In the genomic region with DNA sequence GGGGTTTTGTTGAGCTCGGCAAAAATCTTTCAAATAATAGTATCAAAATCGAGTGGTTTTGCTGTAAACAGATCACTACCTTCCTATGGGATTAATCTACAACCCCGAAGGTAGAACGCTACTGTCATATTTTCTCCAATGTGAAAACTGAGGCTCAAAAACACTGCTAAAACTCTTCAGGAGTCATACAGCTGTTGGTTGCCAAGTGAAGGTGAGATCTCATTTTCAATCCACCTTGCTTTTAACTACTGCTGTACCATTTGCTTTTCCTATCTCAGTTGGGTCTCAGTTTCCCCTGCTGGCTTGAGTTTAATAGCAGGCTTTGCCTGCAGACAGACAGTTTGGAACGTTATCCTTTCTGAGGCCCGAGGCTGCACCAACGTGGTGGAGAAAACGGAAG, we compare ENCODE assay signal across 27 mouse cellular contexts. TPM values are rescaled to one million over a fixed set of nuclear protein-coding genes. Genes with fewer than 3 reads are reported as not detected.
DNase-seq lines count a peak whose midpoint lies in the region; ATAC-seq lines count a peak whose summit lies in the region.
"Had no signal": no experiment of that assay in that cellular context is flagged by ENCODE, and none has a peak within 500 bp of the region (broad histone marks: within the 10 kb centered on the region; RNA-seq: fewer than 3 reads in every experiment).

No protein-coding gene starts in this region.

- H3K27me3 ChIP-seq in heart, embryonic 11.5 days (ENCODE audit: control insufficient read depth, insufficient read depth, low read length): peaks cover 78% of the 10 kb centered on the region
- peaks cover 86% of the 10 kb centered on the region for H3K27me3 ChIP-seq in hindbrain, embryonic 11.5 days (ENCODE audit: control insufficient read depth, insufficient read depth, low read length)
- H3K27me3 ChIP-seq in hindbrain, embryonic 13.5 days: peaks cover 96% of the 10 kb centered on the region
- H3K27me3 ChIP-seq in megakaryocyte, embryonic 14.5 days (replicated peaks): peaks cover 91% of the 10 kb centered on the region
- peaks cover 81% of the 10 kb centered on the region for H3K27me3 ChIP-seq in stomach, embryonic 15.5 days (replicated peaks)
- H3K27me3 ChIP-seq: CH12.LX had no signal

- H3K36me3 ChIP-seq in heart, embryonic 11.5 days (ENCODE audit: control insufficient read depth, insufficient read depth, low read length): no peaks in the 10 kb centered on the region
- H3K36me3 ChIP-seq in hindbrain, embryonic 11.5 days (ENCODE audit: control insufficient read depth, insufficient read depth, low read length): no peaks in the 10 kb centered on the region
- H3K36me3 ChIP-seq in hindbrain, embryonic 13.5 days: no peaks in the 10 kb centered on the region
- H3K36me3 ChIP-seq in megakaryocyte, embryonic 14.5 days (replicated peaks; ENCODE audit: low read length): no peaks in the 10 kb centered on the region
- H3K36me3 ChIP-seq in stomach, embryonic 15.5 days: no peaks in the 10 kb centered on the region
- H3K36me3 ChIP-seq: embryonic facial prominence, embryonic 15.5 days; hindbrain, embryonic 12.5 days; midbrain, embryonic 10.5 days had no signal

- H3K9ac ChIP-seq in heart, embryonic 11.5 days (ENCODE audit: low read depth, low read length): no peak overlapping the region
- no peak overlapping the region for H3K9ac ChIP-seq in hindbrain, embryonic 11.5 days (ENCODE audit: low read depth, low read length)
- H3K9ac ChIP-seq in hindbrain, embryonic 13.5 days: no peak overlapping the region
- H3K9ac ChIP-seq in stomach, embryonic 15.5 days: no peak overlapping the region
- H3K9ac ChIP-seq: embryonic facial prominence, embryonic 15.5 days; hindbrain, embryonic 12.5 days; lung, embryonic 14.5 days had no signal

- no peak for DNase-seq in heart, adult 8-10 months (ENCODE audit: low spot score)
- DNase-seq in hindbrain, embryonic 11.5 days (ENCODE audit: low spot score): peak; percentile 47
- DNase-seq: adrenal gland, postnatal 25 days; cerebellum, adult 11 months; lung, postnatal 36 days; right cerebral cortex, postnatal 4 days had no signal

- H3K4me3 ChIP-seq in heart, embryonic 11.5 days (ENCODE audit: low read depth, low read length): no peak overlapping the region
- no peak overlapping the region for H3K4me3 ChIP-seq in hindbrain, embryonic 11.5 days (ENCODE audit: low read depth, low read length)
- no peak overlapping the region for H3K4me3 ChIP-seq in hindbrain, embryonic 13.5 days
- peak overlapping the region; percentile 56 for H3K4me3 ChIP-seq in megakaryocyte, embryonic 14.5 days (replicated peaks)
- H3K4me3 ChIP-seq in stomach, embryonic 15.5 days (replicated peaks): 0 out of 2 replicates have a peak overlapping the region, but pooled peaks have one; percentile 12

- ATAC-seq in heart, embryonic 11.5 days (replicated peaks; ENCODE audit: insufficient number of reproducible peaks, low FRiP score, low TSS enrichment): no peak
- no peak for ATAC-seq in hindbrain, embryonic 11.5 days (ENCODE audit: low FRiP score)
- ATAC-seq in hindbrain, embryonic 13.5 days (ENCODE audit: low FRiP score): no peak
- ATAC-seq in megakaryocyte, adult 5-6 weeks (ENCODE audit: poor library complexity, severe bottlenecking): no peak
- no peak for ATAC-seq in stomach, embryonic 15.5 days (ENCODE audit: insufficient read depth, low FRiP score, low read depth)

- WGBS in heart, embryonic 11.5 days (ENCODE audit: insufficient replicate concordance): 3% methylated on average over 8 of the region's 8 CpGs
- 4% methylated on average over 8 of the region's 8 CpGs for WGBS in hindbrain, embryonic 11.5 days
- WGBS in hindbrain, embryonic 13.5 days: 2% methylated on average over 8 of the region's 8 CpGs
- 7% methylated on average over 8 of the region's 8 CpGs for WGBS in stomach, embryonic 15.5 days

- no peak overlapping the region for H3K27ac ChIP-seq in heart, embryonic 11.5 days (ENCODE audit: low read depth, low read length)
- no peak overlapping the region for H3K27ac ChIP-seq in hindbrain, embryonic 11.5 days (ENCODE audit: low read depth, low read length)
- no peak overlapping the region for H3K27ac ChIP-seq in hindbrain, embryonic 13.5 days
- H3K27ac ChIP-seq in stomach, embryonic 15.5 days: no peak overlapping the region
- H3K27ac ChIP-seq: embryonic facial prominence, embryonic 15.5 days; hindbrain, embryonic 12.5 days; midbrain, embryonic 10.5 days had no signal

- peaks cover 13% of the 10 kb centered on the region; the same call in 1 of the 2 replicates for H3K4me1 ChIP-seq in heart, embryonic 11.5 days (ENCODE audit: control insufficient read depth, insufficient read depth, low read length)
- H3K4me1 ChIP-seq in hindbrain, embryonic 11.5 days (replicated peaks; ENCODE audit: control insufficient read depth, insufficient read depth, low read length): 0 out of 2 replicates have a peak, but pooled peaks cover 4% of the 10 kb centered on the region
- H3K4me1 ChIP-seq in hindbrain, embryonic 13.5 days (replicated peaks): peaks cover 18% of the 10 kb centered on the region
- H3K4me1 ChIP-seq in megakaryocyte, embryonic 14.5 days: peaks cover 43% of the 10 kb centered on the region
- H3K4me1 ChIP-seq in stomach, embryonic 15.5 days: peaks cover 19% of the 10 kb centered on the region

- H3K4me2 ChIP-seq in heart, embryonic 11.5 days: peak overlapping the region; percentile 1
- H3K4me2 ChIP-seq in hindbrain, embryonic 11.5 days (replicated peaks; ENCODE audit: low read depth, low read length): no peak overlapping the region
- no peak overlapping the region for H3K4me2 ChIP-seq in hindbrain, embryonic 13.5 days
- no peak overlapping the region for H3K4me2 ChIP-seq in stomach, embryonic 15.5 days

- H3K9me3 ChIP-seq in heart, embryonic 11.5 days (replicated peaks; ENCODE audit: control insufficient read depth, low read length): no peaks in the 10 kb centered on the region
- no peaks in the 10 kb centered on the region for H3K9me3 ChIP-seq in hindbrain, embryonic 11.5 days (ENCODE audit: control insufficient read depth, low read length)
- H3K9me3 ChIP-seq in hindbrain, embryonic 13.5 days: no peaks in the 10 kb centered on the region
- no peaks in the 10 kb centered on the region for H3K9me3 ChIP-seq in megakaryocyte, embryonic 14.5 days
- no peaks in the 10 kb centered on the region for H3K9me3 ChIP-seq in stomach, embryonic 15.5 days
- H3K9me3 ChIP-seq: embryonic facial prominence, embryonic 15.5 days; hindbrain, embryonic 12.5 days; midbrain, embryonic 10.5 days had no signal

RNA-seq across cellular contexts. Expression of gene Wt1, which starts 2.9 kb away (rescaled TPM):
- polyA plus RNA-seq in heart, embryonic 11.5 days (2014; fragmentation: Nextera tagmentation; extraction: Ambion mirVana): 32.9 and 37.5 TPM in 2 replicates
- 1 to 10 TPM; 4.7 to 8.3 (median 5.3) TPM for total RNA-seq in heart, adult 8-10 months (2022)
- 0.52 and 0.68 TPM in 2 replicates for polyA plus RNA-seq in hindbrain, embryonic 11.5 days (2014; fragmentation: Nextera tagmentation; extraction: Ambion mirVana)
- 0.61 and 0.82 TPM in 2 replicates for polyA plus RNA-seq in hindbrain, embryonic 13.5 days (2015; fragmentation: Nextera tagmentation; extraction: Ambion mirVana)
- not detected in 2 replicates for polyA plus RNA-seq in megakaryocyte, embryonic 14.5 days (2012; ENCODE audit: insufficient read depth, low replicate concordance)
- not detected in 2 replicates for total RNA-seq in megakaryocyte, adult 5-6 weeks (2015)
- not detected in 2 replicates for total RNA-seq in megakaryocyte, adult 5-6 weeks (2017)
- polyA plus RNA-seq in stomach, embryonic 15.5 days (2015; fragmentation: Nextera tagmentation; extraction: Ambion mirVana): 22.3 and 23.3 TPM in 2 replicates
- total RNA-seq: CH12.LX; layer of hippocampus, adult 8-10 months; MEL; monocyte, adult 5-6 weeks had no signal
- polyA plus RNA-seq: midbrain, embryonic 10.5 days had no signal

RNA-seq across cellular contexts. Expression of gene Gm11060, which starts 31.6 kb away (rescaled TPM):
- polyA plus RNA-seq in heart, embryonic 11.5 days (2014; fragmentation: Nextera tagmentation; extraction: Ambion mirVana): not detected in 2 replicates
- not detected for total RNA-seq in heart, adult 8-10 months (2022)
- polyA plus RNA-seq in hindbrain, embryonic 11.5 days (2014; fragmentation: Nextera tagmentation; extraction: Ambion mirVana): not detected in 2 replicates
- polyA plus RNA-seq in hindbrain, embryonic 13.5 days (2015; fragmentation: Nextera tagmentation; extraction: Ambion mirVana): not detected in 2 replicates
- polyA plus RNA-seq in megakaryocyte, embryonic 14.5 days (2012; ENCODE audit: insufficient read depth, low replicate concordance): not detected in 2 replicates
- not detected in 2 replicates for total RNA-seq in megakaryocyte, adult 5-6 weeks (2015)
- not detected in 2 replicates for total RNA-seq in megakaryocyte, adult 5-6 weeks (2017)
- not detected in 2 replicates for polyA plus RNA-seq in stomach, embryonic 15.5 days (2015; fragmentation: Nextera tagmentation; extraction: Ambion mirVana)
- total RNA-seq: adrenal gland, postnatal 25 days; CH12.LX; gastrocnemius, adult 18-20 months; gastrocnemius, postnatal 4 days; layer of hippocampus, adult 8-10 months; left cerebral cortex, postnatal 25 days; MEL; monocyte, adult 5-6 weeks had no signal
- polyA plus RNA-seq: embryonic facial prominence, embryonic 15.5 days; hindbrain, embryonic 12.5 days; intestine, embryonic 14.5 days; limb, embryonic 14.5 days; lung, embryonic 14.5 days; midbrain, embryonic 10.5 days; neural tube, embryonic 11.5 days; thymus, postnatal 0 days; urinary bladder, adult 2 months had no signal

Comparison
In these comparisons a context has a peak if more than half of its experiments do, and no peak if none do; other contexts are left out.
1. H3K4me3 ChIP-seq: peak in megakaryocyte, embryonic 14.5 days (single experiment) and stomach, embryonic 15.5 days (single experiment); none in heart, embryonic 11.5 days (single experiment), hindbrain, embryonic 11.5 days (single experiment) and hindbrain, embryonic 13.5 days (single experiment).
2. RNA of gene Wt1, which starts 2.9 kb away (polyA plus RNA-seq): 32.9 to 37.5 TPM in heart, embryonic 11.5 days and 22.3 to 23.3 TPM in stomach, embryonic 15.5 days; 0.61 to 0.82 TPM in hindbrain, embryonic 13.5 days, 0.52 to 0.68 TPM in hindbrain, embryonic 11.5 days and not detected in megakaryocyte, embryonic 14.5 days; every median in the first group is over 10 times any median in the second.